Mouse (Mus musculus) lung, postnatal 4 days (tissue): ENCODE data around the gene Pnpla2.
A peak's percentile ranks its signal among the peaks of the same experiment; 100 is the strongest.
"Not testable (repeated sequence)": the region's sequence is repeated elsewhere in the genome, so short reads cannot be mapped to it uniquely, and the experiment has no call there.

Source experiments
- DNase-seq, 2 experiments: peaks; one replicate each; pipeline ENCODE4 v3.0.0; 2021

Pnpla2 gene

GRCm38 (mm10) chr7:141454967-141455551 lies at the start of gene Pnpla2:
Gene Pnpla2 (plus strand): TSS chr7:141455198.
- peak; percentile 97 to 98 for DNase-seq

GRCm38 (mm10) chr7:141405466-141405865 lies 49.5 kb upstream of the Pnpla2 start:
- no peak for DNase-seq

GRCm38 (mm10) chr7:141407670-141408069 lies 47.3 kb upstream of the Pnpla2 start:
- not testable (repeated sequence) for DNase-seq

GRCm38 (mm10) chr7:141408833-141409232 lies 46.2 kb upstream of the Pnpla2 start:
- DNase-seq: peak; percentile 86 to 92

GRCm38 (mm10) chr7:141410631-141411030 lies 44.4 kb upstream of the Pnpla2 start:
- DNase-seq: no peak

- DNase-seq: no peak
Measured at GRCm38 (mm10) chr7:141411667-141412066, 43.3 kb upstream of the Pnpla2 start.

- DNase-seq: no peak
Measured at GRCm38 (mm10) chr7:141413331-141413730, 41.7 kb upstream of the Pnpla2 start.

- DNase-seq: peak; percentile 99 to 100
Measured at GRCm38 (mm10) chr7:141413809-141414584, 41.0 kb upstream of the Pnpla2 start, which contains the start of gene Gatd1. Gene Gatd1 (minus strand): TSS chr7:141414136.

- DNase-seq: no peak
Measured at GRCm38 (mm10) chr7:141416144-141416841, 38.7 kb upstream of the Pnpla2 start.

GRCm38 (mm10) chr7:141417731-141418681 lies 37.0 kb upstream of the Pnpla2 start:
- DNase-seq: no peak

GRCm38 (mm10) chr7:141418970-141419369 lies 36.0 kb upstream of the Pnpla2 start:
- DNase-seq: peak in 1 of 2 experiments; percentile 37

GRCm38 (mm10) chr7:141420030-141420702 lies 34.8 kb upstream of the Pnpla2 start:
- DNase-seq: no peak

- no peak for DNase-seq
Measured at GRCm38 (mm10) chr7:141423811-141424210, 31.2 kb upstream of the Pnpla2 start.

- no peak for DNase-seq
Measured at GRCm38 (mm10) chr7:141426948-141427730, 27.9 kb upstream of the Pnpla2 start.

- DNase-seq: no peak
Measured at GRCm38 (mm10) chr7:141428701-141429100, 26.3 kb upstream of the Pnpla2 start.

- peak; percentile 44 to 56 for DNase-seq
Measured at GRCm38 (mm10) chr7:141429310-141429709, 25.7 kb upstream of the Pnpla2 start, which contains the start of gene Cend1. Gene Cend1 (minus strand): TSS chr7:141429491.

- DNase-seq: no peak
Measured at GRCm38 (mm10) chr7:141429840-141430584, 25.0 kb upstream of the Pnpla2 start.

- no peak for DNase-seq
Measured at GRCm38 (mm10) chr7:141430585-141431240, 24.3 kb upstream of the Pnpla2 start.

- DNase-seq: no peak
Measured at GRCm38 (mm10) chr7:141431434-141432185, 23.4 kb upstream of the Pnpla2 start.
